Mouse (Mus musculus) natural killer cell, adult 2 months (primary cell): Measurements from ENCODE around the gene Diaph3.
"Not testable (repeated sequence)": the region's sequence is repeated elsewhere in the genome, so short reads cannot be mapped to it uniquely, and the experiment has no call there.

ENCODE experiments used
- DNase-seq, 2 experiments: peaks; one replicate each; pipeline ENCODE4 v3.0.0; 2022; ENCODE audit warnings: low spot score in 2 of 2

Diaph3 gene

DNA sequence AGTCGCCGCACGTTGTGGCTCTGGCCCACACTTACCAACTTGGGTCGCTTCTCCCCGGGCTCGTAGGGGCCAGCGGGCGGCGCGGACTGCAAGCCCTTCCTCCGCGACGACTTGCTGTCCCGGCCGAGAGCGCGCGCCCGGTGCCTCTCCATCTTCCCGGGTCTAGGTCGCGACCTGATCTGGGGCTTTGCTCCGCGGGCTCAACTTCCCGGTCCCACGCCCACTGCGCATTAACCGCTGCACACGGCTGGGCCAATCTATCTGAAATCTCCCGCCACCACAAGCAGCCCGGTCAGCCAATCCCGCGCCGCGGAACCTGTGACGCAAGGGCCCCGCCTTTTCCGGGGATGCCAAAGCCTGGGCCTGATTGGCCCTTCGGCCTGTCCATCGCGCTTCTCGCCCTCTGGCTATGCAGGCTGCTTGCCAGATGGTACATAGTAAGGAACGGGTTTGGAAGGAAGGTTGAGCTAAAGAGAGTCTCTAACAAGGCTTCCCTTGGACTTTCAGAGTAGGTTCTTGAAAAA lies at the start of gene Diaph3:
Gene Diaph3, minus strand, starts transcription at position 273 of the 524 bp plus-strand sequence.
- peak; percentile 92 to 93 for DNase-seq

DNA sequence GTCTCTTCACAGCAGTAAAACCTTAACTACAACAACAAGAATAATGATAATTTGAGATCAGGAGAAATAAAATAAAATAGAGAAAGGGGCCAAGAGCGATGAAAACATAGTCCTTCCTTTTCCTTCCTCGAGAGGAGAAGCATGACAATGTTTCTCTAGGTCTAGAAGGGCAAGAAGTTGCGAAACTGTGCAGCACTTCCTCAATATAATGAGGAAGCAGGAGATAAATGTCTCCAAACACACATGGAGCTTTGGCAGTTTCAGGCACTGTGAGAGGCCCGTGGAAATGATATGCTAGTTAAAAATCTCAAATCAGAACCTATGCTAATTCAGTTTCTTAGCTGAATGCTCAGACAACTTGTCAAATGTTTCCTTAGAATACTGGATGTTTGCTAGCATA lies 49.6 kb upstream of the Diaph3 start:
- DNase-seq, result no peak

DNA sequence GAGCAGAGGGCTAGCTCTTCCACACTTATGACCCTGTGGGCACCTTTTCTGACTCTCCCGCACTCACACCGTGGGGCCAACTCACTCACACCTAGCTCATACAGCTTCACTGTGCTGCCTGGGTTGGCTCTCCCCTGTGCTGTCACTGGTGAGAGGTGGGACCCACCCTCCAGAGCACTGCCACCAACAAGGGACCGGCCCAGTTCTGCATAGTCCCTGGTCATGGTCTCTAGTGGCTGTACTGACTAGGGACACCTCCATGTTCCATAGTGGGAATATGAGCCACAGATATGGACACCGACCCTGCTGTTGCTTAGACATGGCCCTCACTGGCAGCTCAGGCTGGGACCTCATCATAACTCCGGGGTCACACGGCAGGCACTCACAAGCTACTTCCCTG lies 30.5 kb upstream of the Diaph3 start:
- no peak for DNase-seq

DNA sequence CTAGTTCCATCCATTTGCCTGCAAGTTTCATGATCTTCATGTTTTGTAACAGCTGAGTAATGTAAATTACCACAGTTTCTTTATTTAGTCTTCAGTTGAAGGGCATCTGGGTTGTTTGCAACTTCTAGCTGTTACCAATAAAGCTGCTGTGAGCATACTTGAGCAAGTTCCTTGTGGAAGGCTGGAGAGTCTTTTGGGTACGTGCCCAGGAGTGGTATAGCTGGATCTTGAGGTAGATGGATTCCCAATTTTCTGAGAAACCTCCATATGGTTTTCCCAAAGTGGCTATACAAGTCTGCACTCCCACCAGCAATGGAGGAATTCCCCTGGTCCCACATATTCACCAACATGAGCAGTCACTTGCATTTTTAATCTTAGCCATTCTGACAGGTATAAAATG lies 28.1 kb upstream of the Diaph3 start:
- DNase-seq, result no peak

DNA sequence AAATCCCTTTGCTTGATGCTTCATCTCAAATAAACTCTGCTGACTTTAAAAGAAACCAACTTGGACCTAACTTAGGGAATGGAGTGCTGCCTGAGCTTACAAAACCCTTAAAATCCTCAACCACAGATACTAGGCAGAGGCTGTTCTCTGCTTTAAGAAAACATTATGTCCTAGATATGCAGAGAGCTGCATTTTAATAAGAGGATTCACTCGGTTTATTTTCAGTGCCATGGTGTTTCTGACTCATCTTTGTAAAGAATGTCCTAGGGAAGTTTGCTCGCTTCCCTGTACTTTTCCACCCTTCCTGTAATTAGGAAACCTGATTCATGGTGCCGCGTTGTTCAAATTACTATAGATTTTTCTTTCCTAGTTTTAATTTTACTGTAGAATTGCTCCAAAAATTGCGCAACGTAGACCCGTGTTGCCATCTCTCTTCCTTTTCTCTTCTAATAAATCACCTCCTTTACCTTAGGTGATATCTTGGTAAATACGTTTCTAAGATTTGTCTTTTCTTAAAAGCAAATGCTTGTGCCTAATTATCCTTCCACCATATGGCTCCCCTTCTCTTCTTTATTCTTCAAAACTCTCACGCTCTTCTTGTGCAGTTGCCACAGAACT lies 14.7 kb upstream of the Diaph3 start:
- no peak for DNase-seq

DNA sequence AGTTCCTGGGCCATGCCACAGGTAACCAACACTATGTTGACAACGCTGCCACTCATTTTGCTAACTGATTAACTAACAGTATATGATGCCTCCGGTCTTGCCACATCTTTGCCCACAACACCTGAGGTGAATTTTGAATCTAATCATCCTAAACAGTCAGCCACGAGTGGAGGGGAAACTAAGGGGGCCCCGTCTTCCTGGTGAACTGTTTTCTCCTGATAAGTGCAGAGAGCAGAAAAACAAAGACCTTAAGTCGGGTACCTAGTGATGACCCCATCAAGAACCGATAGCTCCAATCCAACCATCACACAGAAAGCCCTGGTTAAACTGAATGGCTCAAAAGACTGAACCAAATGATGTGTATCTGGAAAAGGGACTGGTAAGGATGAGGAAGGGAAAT lies 8.6 kb upstream of the Diaph3 start:
- no peak for DNase-seq

DNA sequence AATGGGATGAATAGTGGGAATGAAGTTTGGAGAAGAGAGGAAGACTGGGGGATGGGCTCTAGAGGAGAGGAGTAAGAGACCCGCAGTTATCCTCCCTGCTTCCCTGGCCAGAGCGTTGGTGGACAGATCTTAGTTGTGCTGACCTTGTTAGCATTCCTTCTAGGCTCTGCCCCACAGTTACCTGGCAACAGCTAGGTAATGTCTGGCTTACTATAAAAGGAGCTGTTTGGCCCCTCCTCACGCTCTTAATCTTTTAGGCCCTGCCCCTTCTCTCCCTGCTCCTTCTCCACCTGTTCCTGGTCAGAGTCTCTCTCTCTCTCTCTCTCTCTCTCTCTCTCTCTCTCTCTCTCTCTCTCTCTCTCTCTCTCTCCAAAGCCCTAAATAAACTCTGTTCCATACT lies 5.7 kb upstream of the Diaph3 start:
- no peak for DNase-seq

DNA sequence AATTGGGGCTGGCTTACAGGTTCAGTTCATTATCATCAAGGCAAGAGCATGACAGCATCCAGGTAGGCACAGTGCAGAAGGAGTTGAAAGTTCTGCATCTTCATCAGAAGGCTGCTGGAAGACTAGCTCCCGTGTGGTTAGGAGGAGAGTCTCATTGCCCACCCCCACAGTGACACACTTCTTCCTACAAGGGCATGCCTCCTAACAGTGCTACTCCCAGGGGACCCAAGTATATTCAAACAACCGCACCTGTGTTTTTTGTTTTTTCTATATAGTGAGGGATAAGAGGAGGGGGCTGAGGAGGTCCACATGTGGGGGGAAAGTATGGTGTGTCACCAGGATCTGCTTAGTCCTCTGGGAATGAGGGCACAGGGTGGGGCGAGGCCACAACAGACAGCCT lies 4.3 kb upstream of the Diaph3 start:
- no peak for DNase-seq

DNA sequence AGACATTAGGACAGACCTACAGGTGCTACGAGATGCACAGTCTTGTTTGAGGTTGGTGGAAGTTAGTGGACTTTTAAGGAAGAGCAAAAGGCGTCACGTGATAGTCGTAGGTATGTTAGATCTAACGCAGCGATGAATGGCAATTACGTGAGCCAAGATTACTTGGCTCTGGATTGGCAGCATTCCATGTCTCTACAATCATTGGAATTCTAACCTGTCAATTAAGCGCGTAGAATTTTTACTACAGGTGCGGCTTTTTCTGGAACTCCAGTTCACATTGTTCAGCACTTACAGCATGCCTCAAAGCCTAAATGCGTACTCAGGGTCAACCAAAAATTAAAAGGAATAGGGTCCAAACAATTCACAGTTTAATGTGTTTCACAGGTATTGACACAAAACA lies 742 bp upstream of the Diaph3 start:
- no peak for DNase-seq

DNA sequence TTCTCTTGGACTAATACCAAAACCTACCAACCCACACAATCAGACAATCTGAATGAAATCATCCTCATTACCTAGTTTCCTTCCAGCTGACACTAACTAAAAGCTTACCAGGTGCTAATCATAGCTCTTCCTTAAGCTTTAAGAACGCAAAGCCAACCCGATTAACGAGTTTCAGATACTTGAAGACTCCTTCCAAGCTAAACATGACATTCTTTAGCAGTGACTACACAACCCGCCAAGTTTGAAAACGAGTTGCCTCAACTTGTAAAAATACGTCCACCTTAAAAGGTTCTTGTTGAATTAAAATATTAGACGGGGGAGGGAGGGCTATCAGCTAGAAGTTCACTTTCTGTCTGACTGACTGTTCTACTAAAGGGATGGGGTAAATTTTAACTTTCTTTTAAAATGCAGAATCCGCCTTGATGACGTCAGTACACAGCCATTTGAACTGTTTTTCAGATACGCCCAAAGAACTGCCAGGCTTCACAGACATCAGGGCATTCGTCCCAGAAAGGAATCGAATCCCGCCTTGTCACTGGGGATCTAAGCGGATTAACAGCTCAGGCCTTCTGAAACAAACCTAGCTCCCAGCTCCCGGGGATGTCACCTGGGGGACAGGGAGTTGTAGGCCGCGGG lies 590 bp downstream of the Diaph3 start:
- DNase-seq, result peak in 1 of 2 experiments; percentile 1

DNA sequence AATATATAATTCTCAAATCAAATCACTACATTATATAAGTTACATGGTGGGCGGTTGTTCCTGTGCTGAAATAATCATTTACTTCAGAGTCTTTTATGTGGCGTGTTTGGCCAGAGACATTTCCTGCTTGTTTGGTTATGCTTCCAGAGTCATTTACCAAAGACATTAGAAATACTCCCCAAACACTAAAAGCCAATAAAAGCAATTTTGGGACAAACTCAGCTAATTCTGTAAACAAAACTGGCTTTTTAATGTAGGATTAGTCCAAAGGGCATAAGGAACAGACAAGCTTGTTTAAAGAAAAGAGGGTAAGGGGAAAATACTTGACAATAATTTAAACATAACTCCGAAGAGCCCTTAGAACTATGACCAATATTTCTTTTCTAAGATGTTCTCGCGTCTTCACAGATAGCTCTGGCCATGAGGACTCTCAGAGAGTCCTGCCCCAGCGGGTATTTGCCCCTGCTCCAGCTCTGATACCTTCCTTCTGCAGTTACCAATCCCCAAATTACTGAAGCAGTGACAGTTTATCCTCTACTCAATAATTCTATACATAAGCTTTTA lies 14.9 kb downstream of the Diaph3 start:
- no peak for DNase-seq

DNA sequence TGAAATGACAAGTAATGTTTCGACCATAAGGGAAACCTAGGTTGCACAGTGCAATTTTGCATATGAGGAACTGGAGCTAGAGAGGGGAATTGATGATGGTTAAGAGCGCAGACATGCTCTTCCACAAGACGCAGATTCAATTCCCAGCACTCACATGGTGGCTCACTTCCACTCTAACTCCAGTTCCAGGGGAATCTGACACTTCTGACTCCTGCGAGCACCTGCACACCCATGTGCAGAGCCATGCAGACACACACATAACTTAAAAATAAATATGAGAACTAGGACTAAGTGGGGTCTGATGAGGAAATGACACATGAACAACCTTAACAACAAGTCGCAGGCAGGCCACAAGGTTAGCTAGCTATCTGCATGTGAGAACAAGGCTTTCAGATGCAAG lies 15.5 kb downstream of the Diaph3 start:
- no peak for DNase-seq

DNA sequence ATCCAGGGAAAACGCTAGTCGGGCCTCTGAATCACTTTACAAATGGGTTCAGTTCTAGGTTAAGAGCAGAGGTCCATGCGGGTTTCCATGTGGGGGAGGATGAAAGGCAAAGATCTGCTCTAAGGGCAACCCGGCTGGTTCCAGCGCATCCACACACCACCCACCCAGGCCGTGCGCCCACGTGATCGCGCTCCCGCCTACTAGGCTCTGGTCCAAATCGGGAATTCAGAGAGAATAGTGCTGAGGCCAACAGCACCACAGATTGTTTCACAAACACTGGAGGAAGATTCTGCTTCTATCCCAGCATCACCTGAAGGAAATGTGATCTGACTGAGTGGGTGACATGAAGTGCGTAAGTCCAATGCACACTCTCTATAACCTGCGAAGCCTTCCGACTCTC lies 17.9 kb downstream of the Diaph3 start:
- DNase-seq, result no peak

DNA sequence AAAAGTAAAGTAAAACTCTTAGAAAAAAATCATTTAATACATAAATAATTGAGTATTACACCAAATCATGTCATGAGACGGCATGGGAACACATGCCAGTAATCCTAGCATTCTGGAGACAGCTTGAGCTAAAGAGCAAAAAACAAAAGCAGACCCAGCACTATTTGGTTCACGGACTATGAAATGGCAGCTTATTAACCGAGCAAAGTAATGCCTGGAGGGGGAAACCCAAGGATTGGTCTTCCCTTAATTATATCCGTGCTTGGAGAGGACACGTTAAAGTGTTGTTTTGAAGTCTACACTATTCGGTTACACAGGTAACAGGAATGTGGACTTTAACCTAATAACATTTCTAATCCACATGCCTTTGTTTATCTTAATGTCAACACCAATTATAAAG lies 19.2 kb downstream of the Diaph3 start:
- DNase-seq, result no peak

DNA sequence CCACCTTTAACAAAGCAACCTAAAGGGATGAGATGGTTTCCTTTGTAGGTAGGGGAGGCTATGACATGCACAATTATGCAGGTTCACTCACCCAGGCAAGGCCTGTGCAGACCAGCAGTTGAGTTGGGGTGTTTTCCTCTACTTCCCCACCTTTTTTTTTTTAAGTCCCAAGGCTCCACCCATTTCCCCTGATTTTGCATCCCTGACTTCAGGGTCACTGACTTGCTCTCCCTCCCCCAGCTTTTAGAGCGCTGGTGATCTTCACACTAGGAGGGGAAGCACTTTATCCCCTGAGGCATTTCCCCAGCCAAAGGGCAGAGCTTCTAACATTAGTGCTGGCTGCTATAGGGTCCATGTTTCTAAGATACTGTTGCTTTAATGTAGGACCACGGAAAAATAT lies 30.4 kb downstream of the Diaph3 start:
- no peak for DNase-seq

DNA sequence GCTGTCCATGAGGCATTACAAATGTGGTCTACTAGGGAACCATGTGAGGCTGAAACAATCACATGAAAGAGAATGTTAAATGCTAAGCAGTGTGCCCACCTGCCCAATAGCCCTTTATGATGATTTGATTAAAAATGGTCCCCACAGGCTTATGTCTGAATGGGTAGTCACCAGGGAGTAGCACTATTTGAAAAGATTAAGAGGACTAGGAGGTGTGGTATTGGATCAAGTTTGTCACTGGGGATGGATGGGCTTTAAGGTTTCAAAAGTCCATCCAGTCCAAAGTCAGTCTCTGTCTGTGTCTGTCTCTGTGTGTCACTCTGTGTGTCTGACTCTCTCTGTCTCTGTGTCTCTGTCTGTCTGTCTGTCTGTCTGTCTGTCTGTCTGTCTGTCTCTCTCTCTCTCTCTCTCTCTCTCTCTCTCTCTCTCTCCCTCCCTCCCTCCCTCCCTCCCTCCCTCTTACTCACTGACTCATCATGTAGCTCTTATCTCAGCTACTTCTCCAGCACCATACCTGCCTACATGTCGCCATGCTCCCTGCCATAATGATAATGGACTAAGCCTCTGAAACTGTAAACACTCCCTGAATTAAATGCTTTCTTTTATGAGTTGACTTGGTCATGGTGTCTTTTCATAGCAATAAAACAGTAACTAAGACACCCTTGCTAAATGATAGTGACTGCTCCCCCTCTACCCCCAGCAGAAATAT lies 41.5 kb downstream of the Diaph3 start:
- no peak for DNase-seq

DNA sequence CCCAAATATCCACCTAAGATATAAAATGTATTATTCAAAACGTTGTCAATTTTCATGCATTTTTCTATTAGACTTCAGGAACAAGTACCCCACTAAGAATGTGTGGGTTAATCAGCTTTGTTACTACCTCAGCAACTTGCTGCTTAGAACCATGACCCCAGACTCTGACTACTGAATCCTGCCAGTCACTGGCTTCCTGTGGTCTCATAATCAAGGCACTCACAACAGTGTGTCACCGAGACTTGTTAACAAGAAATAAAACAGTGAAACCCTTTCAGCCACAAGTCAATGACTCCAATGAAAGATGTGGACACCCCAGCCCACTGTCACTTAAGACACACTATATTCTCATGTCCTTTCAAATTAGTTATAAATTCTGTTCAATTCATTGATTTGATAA lies 42.9 kb downstream of the Diaph3 start:
- DNase-seq, result no peak

DNA sequence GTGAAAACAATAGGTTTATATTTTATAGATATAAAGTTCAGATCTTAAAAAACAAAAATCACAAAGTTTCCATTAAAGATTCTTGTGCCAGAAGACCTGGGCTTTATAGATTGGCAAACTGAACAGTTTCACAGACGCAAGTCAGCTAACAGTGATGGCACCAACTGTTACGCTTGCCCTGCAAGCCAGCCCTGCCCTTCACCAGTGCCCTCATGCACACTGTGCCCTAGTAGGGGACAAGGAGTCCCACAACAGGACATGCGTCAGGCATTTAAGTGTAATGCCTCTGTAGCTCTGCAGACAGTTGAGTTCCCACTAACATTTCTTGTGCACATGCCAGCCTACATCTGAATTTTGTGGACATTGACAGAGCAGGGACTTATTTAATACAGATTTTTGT lies 49.5 kb downstream of the Diaph3 start:
- DNase-seq, result no peak

DNA sequence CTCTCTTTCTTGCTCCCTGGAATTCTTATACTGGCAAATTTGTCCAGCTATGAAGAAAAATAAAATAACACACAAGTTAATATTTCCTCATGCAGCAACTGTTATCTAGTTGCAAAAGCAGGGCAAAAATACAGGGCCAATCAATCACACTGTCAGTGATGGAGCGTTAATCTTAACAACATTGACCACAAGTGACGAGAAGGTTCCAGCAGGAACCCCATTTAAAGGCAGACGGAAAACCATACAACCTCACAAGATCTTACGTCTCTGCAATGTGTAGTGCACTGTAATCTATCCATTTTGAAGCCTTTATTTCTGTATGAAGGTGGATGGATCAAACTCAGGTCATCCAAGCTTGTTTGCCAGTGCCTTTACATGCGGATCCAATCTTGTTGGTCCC lies 49.9 kb downstream of the Diaph3 start:
- DNase-seq, result peak in 1 of 2 experiments; percentile 3

DNA sequence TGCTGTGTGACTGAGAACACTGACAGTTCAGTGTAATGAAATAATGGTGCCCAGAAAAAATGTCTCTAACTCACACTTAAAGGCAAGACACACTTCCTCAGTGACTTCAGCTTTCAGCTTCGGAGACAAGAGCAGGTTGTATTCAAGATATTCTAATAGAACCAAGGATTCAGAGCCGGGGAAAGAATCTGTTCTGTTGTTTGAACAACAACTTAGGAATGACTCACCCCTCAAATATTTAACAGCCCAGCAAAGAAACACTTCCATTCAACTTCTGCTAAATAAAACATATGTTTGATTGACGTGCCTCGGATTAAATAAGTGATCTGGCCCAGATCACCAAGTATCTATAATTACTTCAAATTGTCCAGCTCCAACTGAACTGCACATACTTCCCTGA lies 52.1 kb downstream of the Diaph3 start:
- DNase-seq, result no peak

DNA sequence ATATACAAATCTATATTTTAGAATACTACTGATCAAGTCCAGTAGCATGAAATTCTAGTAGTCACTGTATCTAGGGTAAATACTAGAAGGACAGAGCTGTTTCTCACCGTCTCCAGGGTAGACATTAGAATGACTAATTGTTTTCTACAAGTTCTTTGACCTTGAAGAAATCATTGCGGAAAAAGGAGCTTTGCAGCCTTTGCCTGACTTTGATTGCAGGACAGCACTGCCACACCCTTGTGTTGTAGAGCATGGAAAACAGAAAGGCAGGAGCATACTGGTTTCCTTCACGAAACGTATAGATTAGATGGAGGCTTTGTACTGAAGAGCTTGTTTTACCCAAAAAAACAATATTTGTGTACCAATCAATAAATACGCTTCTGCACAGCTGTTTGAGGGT lies 52.6 kb downstream of the Diaph3 start:
- no peak for DNase-seq

DNA sequence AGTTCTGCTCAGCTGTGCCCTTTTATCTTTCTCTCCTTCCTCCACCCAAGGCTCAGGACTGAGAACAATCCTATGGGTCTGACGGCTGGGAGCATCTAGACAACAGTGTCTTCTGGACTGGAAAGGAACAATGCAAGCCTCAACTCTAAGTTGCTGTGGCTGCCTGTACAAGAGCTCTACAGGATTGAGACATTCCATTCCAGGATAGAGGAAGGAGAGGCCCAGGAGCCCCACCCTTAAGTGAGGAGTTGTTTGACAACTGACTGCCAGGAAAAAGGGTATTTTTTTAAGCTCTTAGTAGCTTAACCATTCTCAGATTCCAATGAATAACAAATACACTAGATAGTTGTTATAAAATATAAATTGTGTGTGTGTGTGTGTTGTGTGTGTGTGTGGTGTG lies 53.0 kb downstream of the Diaph3 start:
- DNase-seq, result no peak

DNA sequence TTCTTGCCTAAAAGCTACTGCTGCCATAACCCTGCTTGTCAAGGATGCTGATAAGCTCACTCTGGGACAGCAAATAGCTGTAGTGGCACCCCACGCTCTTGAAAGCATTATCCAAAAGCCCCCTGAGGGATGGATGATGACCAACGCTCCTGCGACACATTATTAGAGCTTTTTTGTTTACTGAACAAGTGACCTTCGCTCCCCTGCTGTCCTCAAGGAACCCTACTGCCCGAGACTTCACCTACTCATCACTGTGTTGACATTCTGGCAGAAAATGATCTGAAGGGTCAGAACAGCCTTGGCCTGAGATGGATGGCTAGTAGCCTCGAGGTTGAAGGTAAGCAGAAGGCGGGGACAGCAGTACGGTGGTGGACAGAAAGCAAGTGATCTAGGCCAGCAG lies 56.1 kb downstream of the Diaph3 start:
- DNase-seq, result not testable (repeated sequence)
